Comparison of ENCODE assay signal across 8 mouse cellular contexts in the genomic region with DNA sequence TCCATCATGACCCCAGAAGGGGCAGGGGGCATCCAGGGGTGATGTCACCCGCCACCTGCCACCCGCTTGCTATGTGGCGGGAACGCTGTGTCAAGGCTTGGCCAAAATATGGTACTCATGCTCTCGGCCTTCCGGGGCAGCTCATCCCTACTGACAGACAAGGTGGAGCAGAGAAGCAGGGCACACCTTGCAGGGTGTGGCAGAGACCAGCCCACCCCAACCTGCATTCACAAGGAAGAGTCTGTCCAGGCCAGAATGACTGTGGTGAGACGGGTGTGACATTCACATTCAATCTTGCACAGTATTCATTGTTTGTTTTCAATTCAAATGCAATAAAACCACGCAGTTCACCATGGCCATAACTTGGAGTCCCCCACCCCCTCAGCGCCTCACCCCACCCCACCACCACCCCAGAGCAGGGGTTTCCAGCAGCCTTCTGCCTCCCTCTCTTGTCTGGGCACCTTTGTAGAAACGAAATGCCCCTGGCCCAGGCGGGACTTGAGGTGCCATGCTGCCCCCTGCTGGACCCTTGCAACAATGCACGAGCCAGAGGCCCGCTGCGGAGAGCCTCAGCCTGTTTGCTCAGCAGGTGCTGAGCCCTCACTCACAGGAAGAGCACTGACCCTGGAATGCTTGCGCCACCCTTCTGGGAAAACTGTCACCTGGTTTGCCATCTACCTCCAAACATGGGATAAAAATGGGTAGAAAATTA. TPM values are rescaled to one million over a fixed set of nuclear protein-coding genes. Genes with fewer than 3 reads are reported as not detected.
A peak's percentile ranks its signal among the peaks of the same experiment; 100 is the strongest.
DNase-seq lines count a peak whose midpoint lies in the region; ATAC-seq and TF ChIP-seq lines count a peak whose summit lies in the region.

No protein-coding gene starts in this region.

- DNase-seq in CD8-positive naive resting alpha-beta T cell, adult 2 months (ENCODE audit: low read depth in 2 of 2, low spot score in 2 of 2): peak; percentile 79 to 84
- DNase-seq in c-Kit-positive CD71-negative TER-119-negative erythroid progenitor cells, embryonic 14.5 days (ENCODE audit: low read depth): peak; percentile 54
- peak; percentile 86 to 91 for DNase-seq in heart, postnatal 14 days
- peak; percentile 89 to 91 for DNase-seq in kidney, postnatal 4 days
- peak; percentile 93 for DNase-seq in lung, embryonic 14.5 days
- peak; percentile 72 for DNase-seq in testis, postnatal 14 days (ENCODE audit: low spot score)

- no peaks in the 10 kb centered on the region for H3K27me3 ChIP-seq in forebrain, embryonic 13.5 days
- H3K27me3 ChIP-seq in lung, embryonic 14.5 days (ENCODE audit: insufficient read depth, low read length): no peaks in the 10 kb centered on the region

- no peak for TF ChIP-seq POLR2A in olfactory bulb, adult 2 months (IDR thresholded peaks at IDR 0.05; ENCODE audit: insufficient read depth, low read depth, low read length)

- no peak overlapping the region for H3K4me3 ChIP-seq in forebrain, embryonic 13.5 days
- H3K4me3 ChIP-seq in lung, embryonic 14.5 days (ENCODE audit: low read depth, low read length): no peak overlapping the region
- H3K4me3 ChIP-seq in olfactory bulb, adult 2 months (ENCODE audit: insufficient read depth, low read depth, low read length): no peak overlapping the region

- WGBS in forebrain, embryonic 13.5 days: 43% methylated on average over 15 of the region's 15 CpGs
- 39% methylated on average over 15 of the region's 15 CpGs for WGBS in lung, embryonic 14.5 days
- WGBS in olfactory bulb, adult 2 months: 48% methylated on average over 15 of the region's 15 CpGs

- intact Hi-C loops in heart, postnatal 14 days (cut with DNase I): loop anchor here (1.0 to 5.0 kb wide), 4 partner anchors 264 to 439 kb away; no protein-coding TSS in a partner anchor

- no peaks in the 10 kb centered on the region for H3K9me3 ChIP-seq in forebrain, embryonic 13.5 days (replicated peaks)
- no peaks in the 10 kb centered on the region for H3K9me3 ChIP-seq in lung, embryonic 14.5 days (ENCODE audit: low read depth, low read length)

- no peak overlapping the region for H3K27ac ChIP-seq in forebrain, embryonic 13.5 days
- H3K27ac ChIP-seq in lung, embryonic 14.5 days (ENCODE audit: low read depth): no peak overlapping the region
- no peak overlapping the region for H3K27ac ChIP-seq in olfactory bulb, adult 2 months (ENCODE audit: insufficient read depth, low read depth, low read length)

- no peak overlapping the region for H3K4me2 ChIP-seq in forebrain, embryonic 13.5 days
- no peak overlapping the region for H3K4me2 ChIP-seq in lung, embryonic 14.5 days

- H3K4me1 ChIP-seq in forebrain, embryonic 13.5 days: 0 out of 2 replicates have a peak, but pooled peaks cover 9% of the 10 kb centered on the region
- no peaks in the 10 kb centered on the region for H3K4me1 ChIP-seq in lung, embryonic 14.5 days (ENCODE audit: insufficient read depth)
- no peaks in the 10 kb centered on the region for H3K4me1 ChIP-seq in olfactory bulb, adult 2 months (ENCODE audit: control insufficient read depth, insufficient read depth, low read length)

- TF ChIP-seq CTCF in lung, embryonic 14.5 days (IDR thresholded peaks at IDR 0.05; ENCODE audit: low read depth): peak; percentile 96
- peak; percentile 93 for TF ChIP-seq CTCF in olfactory bulb, adult 2 months (IDR thresholded peaks at IDR 0.05; ENCODE audit: insufficient read depth, low read depth, low read length)

- H3K9ac ChIP-seq in forebrain, embryonic 13.5 days: no peak overlapping the region
- no peak overlapping the region for H3K9ac ChIP-seq in lung, embryonic 14.5 days

- H3K36me3 ChIP-seq in forebrain, embryonic 13.5 days (ENCODE audit: poor library complexity, severe bottlenecking): no peaks in the 10 kb centered on the region
- no peaks in the 10 kb centered on the region for H3K36me3 ChIP-seq in lung, embryonic 14.5 days (ENCODE audit: insufficient read depth)

- peak; percentile 80 for ATAC-seq in forebrain, embryonic 13.5 days
- peak; percentile 67 for ATAC-seq in lung, embryonic 14.5 days (ENCODE audit: insufficient read depth)

RNA-seq across cellular contexts. Expression of gene 1700021F07Rik, which starts 23.8 kb away (rescaled TPM):
- not detected in 2 replicates for polyA plus RNA-seq in forebrain, embryonic 13.5 days (2015; fragmentation: Nextera tagmentation; extraction: Ambion mirVana)
- not detected for total RNA-seq in heart, postnatal 14 days (2021)
- polyA plus RNA-seq in lung, embryonic 14.5 days (2014; fragmentation: Nextera tagmentation; extraction: Ambion mirVana): not detected in 2 replicates
- not detected in 2 replicates for polyA plus RNA-seq in olfactory bulb, adult 2 months (2012; ENCODE audit: insufficient read depth, insufficient read length, low replicate concordance, missing spikeins)

RNA-seq across cellular contexts. Expression of gene Ankrd60, which starts 32.0 kb away (rescaled TPM):
- not detected in 2 replicates for polyA plus RNA-seq in forebrain, embryonic 13.5 days (2015; fragmentation: Nextera tagmentation; extraction: Ambion mirVana)
- total RNA-seq in heart, postnatal 14 days (2021): not detected
- polyA plus RNA-seq in lung, embryonic 14.5 days (2014; fragmentation: Nextera tagmentation; extraction: Ambion mirVana): not detected in 2 replicates
- polyA plus RNA-seq in olfactory bulb, adult 2 months (2012; ENCODE audit: insufficient read depth, insufficient read length, low replicate concordance, missing spikeins): not detected in 2 replicates
